Mouse (Mus musculus) urinary bladder, postnatal 10 days (tissue): Measurements from ENCODE around the gene A630001G21Rik.

Experiments used
- DNase-seq: peaks from one replicate; pipeline ENCODE4 v3.0.0; 2022; ENCODE audit warnings: low spot score

The A630001G21Rik gene

GRCm38 (mm10) chr1:85771976-85772375 lies 6.5 kb downstream of the A630001G21Rik start:
- DNase-seq = no peak

GRCm38 (mm10) chr1:85767754-85768153 lies 10.7 kb downstream of the A630001G21Rik start:
- no peak for DNase-seq

GRCm38 (mm10) chr1:85766120-85766519 lies 12.3 kb downstream of the A630001G21Rik start:
- DNase-seq = no peak

GRCm38 (mm10) chr1:85764291-85764690 lies 14.2 kb downstream of the A630001G21Rik start:
- DNase-seq = no peak

GRCm38 (mm10) chr1:85763386-85763785 lies 15.1 kb downstream of the A630001G21Rik start:
- DNase-seq = no peak

- DNase-seq = no peak
These were observed 16.8 kb downstream of the A630001G21Rik start for GRCm38 (mm10) chr1:85761665-85762064.

GRCm38 (mm10) chr1:85758969-85759293 lies 19.5 kb downstream of the A630001G21Rik start:
- no peak for DNase-seq

GRCm38 (mm10) chr1:85758231-85758968 lies 20.0 kb downstream of the A630001G21Rik start:
- DNase-seq = no peak

- no peak for DNase-seq
These were observed 20.8 kb downstream of the A630001G21Rik start for GRCm38 (mm10) chr1:85757531-85758230.

- DNase-seq = no peak
These were observed 26.3 kb downstream of the A630001G21Rik start for GRCm38 (mm10) chr1:85751932-85752680.

- no peak for DNase-seq
These were observed 26.9 kb downstream of the A630001G21Rik start for GRCm38 (mm10) chr1:85751494-85751893.

GRCm38 (mm10) chr1:85750650-85751049 lies 27.8 kb downstream of the A630001G21Rik start:
- no peak for DNase-seq

- no peak for DNase-seq
These were observed 28.6 kb downstream of the A630001G21Rik start for GRCm38 (mm10) chr1:85749829-85750228.

- DNase-seq = no peak
These were observed 31.9 kb downstream of the A630001G21Rik start for GRCm38 (mm10) chr1:85746511-85746910.

GRCm38 (mm10) chr1:85744539-85744938 lies 33.9 kb downstream of the A630001G21Rik start:
- DNase-seq = no peak

GRCm38 (mm10) chr1:85742916-85743505 lies 35.4 kb downstream of the A630001G21Rik start:
- no peak for DNase-seq

GRCm38 (mm10) chr1:85742333-85742732 lies 36.1 kb downstream of the A630001G21Rik start:
- no peak for DNase-seq

- DNase-seq = no peak
These were observed 37.5 kb downstream of the A630001G21Rik start for GRCm38 (mm10) chr1:85740923-85741322.

- DNase-seq = no peak
These were observed 38.6 kb downstream of the A630001G21Rik start for GRCm38 (mm10) chr1:85739819-85740218.

- no peak for DNase-seq
These were observed 39.4 kb downstream of the A630001G21Rik start for GRCm38 (mm10) chr1:85739000-85739399.

- no peak for DNase-seq
These were observed 41.9 kb downstream of the A630001G21Rik start for GRCm38 (mm10) chr1:85736355-85737184.
